Mouse (Mus musculus): ENCODE measurements around the gene Cdkn2b. TPM values are rescaled to one million over a fixed set of nuclear protein-coding genes. Genes with fewer than 3 reads are reported as not detected.

Cdkn2b gene
- not detected for total RNA-seq (2023)

GRCm38 (mm10) chr4:89310491-89311254 is at the start of gene Cdkn2b:
Gene Cdkn2b, minus strand, starts transcription at chr4:89311039.

DNA sequence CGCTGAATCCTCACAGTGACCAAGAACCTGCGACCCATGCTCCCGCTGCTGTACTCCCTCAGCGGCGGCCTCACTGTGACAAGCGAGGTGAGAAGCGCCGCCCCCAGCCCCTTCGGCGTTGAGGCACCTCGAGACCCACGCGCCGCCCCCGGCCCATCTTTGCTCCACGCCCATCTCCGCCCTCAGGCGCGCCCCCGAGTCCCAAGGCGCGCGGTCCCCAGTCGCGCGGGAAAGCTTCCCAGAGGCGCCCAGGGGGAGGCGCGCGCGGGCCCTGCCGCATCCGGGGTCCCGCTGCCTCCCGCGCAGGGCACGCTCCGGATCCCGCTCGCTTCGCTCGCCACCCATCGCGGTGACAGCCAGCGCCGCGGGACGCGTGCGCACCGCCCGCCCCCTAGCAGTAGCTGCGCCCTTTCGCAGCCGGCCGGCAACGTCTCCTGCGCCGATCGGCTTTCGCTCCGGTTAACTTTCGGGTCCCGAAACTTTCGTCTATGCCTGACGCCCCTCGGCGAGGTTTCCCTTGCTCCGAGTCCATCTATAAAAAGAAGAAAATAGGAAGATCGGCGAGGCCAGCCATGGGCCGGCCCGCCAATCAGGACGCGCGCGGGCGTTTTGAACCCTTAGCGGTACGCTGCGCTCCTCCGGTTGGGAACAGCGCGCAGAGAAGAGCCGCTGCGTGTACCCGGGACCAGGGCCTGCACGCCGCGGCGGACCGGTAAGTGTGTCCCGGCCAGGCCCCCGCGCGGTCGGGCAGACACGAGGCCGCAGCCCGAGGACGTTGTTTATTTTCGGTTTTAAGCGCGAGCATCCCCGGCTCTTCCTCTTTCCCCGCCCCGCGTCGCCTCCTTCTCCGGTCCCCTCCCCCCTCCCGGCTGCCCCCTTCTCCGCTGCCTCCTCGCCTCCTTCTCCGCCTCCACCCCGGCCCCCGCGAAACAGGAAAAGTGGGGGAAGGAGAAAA is 16.1 kb downstream of the Cdkn2b start, which contains the start of gene Cdkn2a:
Gene Cdkn2a, minus strand, starts transcription at position 168 of the 955 bp plus-strand sequence.

Other genes starting within 250 kb of the Cdkn2b start
- gene Mtap, start 173.9 kb downstream of the Cdkn2b start, total RNA-seq (2023), result 38.4 TPM
- gene Cdkn2a, start 16.4 kb downstream of the Cdkn2b start, total RNA-seq (2023), result not detected

Data from CD8-positive naive resting alpha-beta T cell, adult 57 days (primary cell).